Mouse (Mus musculus): ENCODE results near the gene Prkn.

DNA sequence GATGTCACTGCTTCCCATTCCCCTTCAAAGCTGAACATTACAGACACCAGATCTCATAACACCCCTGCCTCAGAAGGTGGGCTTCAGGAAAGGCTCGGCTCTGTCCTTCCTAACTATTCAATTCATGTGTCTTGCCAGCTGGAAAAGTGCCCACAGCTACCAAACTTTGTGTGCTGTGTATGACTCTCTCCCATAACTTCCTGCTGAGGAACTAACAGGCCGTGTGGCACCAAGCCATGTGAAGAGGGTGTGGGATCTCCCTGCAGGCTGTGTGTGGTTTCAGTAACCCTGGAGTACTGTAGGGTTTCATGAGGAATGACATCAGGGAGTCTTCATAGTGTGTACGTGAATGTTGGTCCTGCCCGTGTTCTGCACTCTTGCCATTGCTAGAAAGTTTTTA is 871.9 kb downstream of the Prkn start:
- TF ChIP-seq CTCF (IDR thresholded peaks at IDR 0.05; ENCODE audit: control insufficient read depth, insufficient read depth, insufficient read length) (no peak), MYOD1 (IDR thresholded peaks at IDR 0.05; ENCODE audit: control insufficient read depth, insufficient read length, low read depth) (no peak), MYOG (IDR thresholded peaks at IDR 0.05; ENCODE audit: control insufficient read depth, extremely low read depth, insufficient read length) (no peak), USF1 (IDR thresholded peaks at IDR 0.05; ENCODE audit: low read depth) (no peak)
